Mouse (Mus musculus): ENCODE measurements at regions not wholly inside any gene's neighbourhood (a gene's known extent, or its start where the extent isn't known, plus 50 kb on each side); places are given as distances from the start of the nearest gene placed in this dataset.
"Not testable (repeated sequence)": the region's sequence is repeated elsewhere in the genome, so short reads cannot be mapped to it uniquely, and the experiment has no call there.

DNA sequence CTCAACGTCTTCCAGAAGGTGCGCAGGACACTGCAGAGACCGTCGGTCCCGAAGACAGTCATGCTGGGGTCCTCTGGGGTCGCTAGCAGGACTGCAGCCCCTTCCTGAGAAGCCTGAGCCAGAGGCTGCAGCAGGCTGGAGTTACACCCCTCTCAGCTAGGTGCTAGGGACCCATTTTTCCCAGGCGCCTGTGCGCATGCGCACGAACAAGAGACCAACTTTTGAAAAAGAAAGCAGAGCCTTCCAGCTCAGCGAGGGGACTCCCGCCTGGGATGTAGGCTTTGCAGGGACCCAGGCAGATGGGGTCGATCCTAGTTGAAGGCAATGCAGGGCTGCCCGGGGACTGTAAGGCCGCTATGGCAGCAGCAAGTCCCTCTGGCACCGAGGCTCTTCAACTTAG is 104.7 kb upstream of the Atg7 start:
- H3K27me3 ChIP-seq (replicated peaks; ENCODE audit: control insufficient read depth, insufficient read depth, low read length); H3K4me1 ChIP-seq (replicated peaks; ENCODE audit: control insufficient read depth, insufficient read depth, low read length); H3K27ac ChIP-seq (ENCODE audit: low read depth, low read length); H3K4me3 ChIP-seq (ENCODE audit: low read depth, low read length); H3K9ac ChIP-seq (ENCODE audit: low read depth, low read length); ATAC-seq (replicated peaks; ENCODE audit: low FRiP score); H3K9me3 ChIP-seq (ENCODE audit: control insufficient read depth, low read length); H3K4me2 ChIP-seq; H3K36me3 ChIP-seq (ENCODE audit: control insufficient read depth, insufficient read depth, low read length); DNase-seq (ENCODE audit: low spot score): not testable (repeated sequence)
- WGBS, result 22% methylated on average over 8 of the region's 16 CpGs

GRCm38 (mm10) chr6:114550096-114550669 is 92.7 kb upstream of the Atg7 start:
- 45% methylated on average over 22 of the region's 23 CpGs for WGBS
- H3K4me2 ChIP-seq; H3K4me1 ChIP-seq (replicated peaks; ENCODE audit: control insufficient read depth, insufficient read depth, low read length); H3K36me3 ChIP-seq (ENCODE audit: control insufficient read depth, insufficient read depth, low read length); H3K27me3 ChIP-seq (replicated peaks; ENCODE audit: control insufficient read depth, insufficient read depth, low read length); H3K9me3 ChIP-seq (ENCODE audit: control insufficient read depth, low read length); DNase-seq (ENCODE audit: low spot score); H3K27ac ChIP-seq (ENCODE audit: low read depth, low read length); H3K9ac ChIP-seq (ENCODE audit: low read depth, low read length); H3K4me3 ChIP-seq (ENCODE audit: low read depth, low read length); ATAC-seq (replicated peaks; ENCODE audit: low FRiP score): not testable (repeated sequence)

DNA sequence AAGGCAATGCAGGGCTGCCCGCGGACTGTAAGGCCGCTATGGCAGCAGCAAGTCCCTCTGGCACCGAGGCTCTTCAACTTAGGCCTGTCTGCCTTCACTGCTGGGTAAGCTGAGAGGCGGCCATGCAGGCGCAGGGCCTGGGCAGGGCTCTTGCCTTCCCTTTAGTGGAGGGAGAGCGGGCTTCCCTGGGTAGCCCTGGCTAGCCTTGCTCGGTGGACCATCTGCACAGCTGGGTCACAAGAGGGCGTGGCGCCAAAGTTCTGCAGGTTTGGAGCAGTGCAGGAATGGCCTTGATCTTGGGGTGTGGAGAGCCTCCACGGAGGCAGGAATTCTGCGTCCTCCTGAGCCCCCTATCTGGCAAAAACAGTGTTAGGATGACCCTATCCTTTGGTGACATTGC is 89.8 kb upstream of the Atg7 start:
- H3K4me1 ChIP-seq (replicated peaks; ENCODE audit: control insufficient read depth, insufficient read depth, low read length); H3K9me3 ChIP-seq (ENCODE audit: control insufficient read depth, low read length); H3K27ac ChIP-seq (ENCODE audit: low read depth, low read length); H3K27me3 ChIP-seq (replicated peaks; ENCODE audit: control insufficient read depth, insufficient read depth, low read length); H3K36me3 ChIP-seq (ENCODE audit: control insufficient read depth, insufficient read depth, low read length); ATAC-seq (replicated peaks; ENCODE audit: low FRiP score); H3K9ac ChIP-seq (ENCODE audit: low read depth, low read length); H3K4me2 ChIP-seq; DNase-seq (ENCODE audit: low spot score); H3K4me3 ChIP-seq (ENCODE audit: low read depth, low read length): not testable (repeated sequence)
- WGBS, result no CpG with 5 or more reads among the region's 12 CpGs

GRCm38 (mm10) chr6:114555186-114555585 is 87.7 kb upstream of the Atg7 start:
- H3K4me2 ChIP-seq; H3K9ac ChIP-seq (ENCODE audit: low read depth, low read length); ATAC-seq (replicated peaks; ENCODE audit: low FRiP score); H3K4me3 ChIP-seq (ENCODE audit: low read depth, low read length); H3K36me3 ChIP-seq (ENCODE audit: control insufficient read depth, insufficient read depth, low read length); H3K27me3 ChIP-seq (replicated peaks; ENCODE audit: control insufficient read depth, insufficient read depth, low read length); H3K27ac ChIP-seq (ENCODE audit: low read depth, low read length); H3K9me3 ChIP-seq (ENCODE audit: control insufficient read depth, low read length); H3K4me1 ChIP-seq (replicated peaks; ENCODE audit: control insufficient read depth, insufficient read depth, low read length): not testable (repeated sequence)
- WGBS, result 1% methylated on average over 4 of the region's 15 CpGs
- peak; percentile 29 for DNase-seq (ENCODE audit: low spot score)

DNA sequence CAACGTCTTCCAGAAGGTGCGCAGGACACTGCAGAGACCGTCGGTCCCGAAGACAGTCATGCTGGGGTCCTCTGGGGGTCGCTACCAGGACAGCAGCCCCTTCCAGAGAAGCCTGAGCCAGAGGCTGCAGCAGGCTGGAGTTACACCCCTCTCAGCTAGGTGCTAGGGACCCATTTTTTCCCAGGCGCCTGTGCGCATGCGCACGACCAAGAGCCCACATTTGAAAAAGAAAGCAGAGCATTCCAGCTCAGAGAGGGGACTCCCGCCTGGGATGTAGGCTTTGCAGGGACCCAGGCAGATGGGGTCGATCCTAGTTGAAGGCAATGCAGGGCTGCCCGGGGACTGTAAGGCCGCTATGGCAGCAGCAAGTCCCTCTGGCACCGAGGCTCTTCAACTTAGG is 65.6 kb upstream of the Atg7 start:
- not testable (repeated sequence) for H3K4me3 ChIP-seq (ENCODE audit: low read depth, low read length); ATAC-seq (replicated peaks; ENCODE audit: low FRiP score); H3K27me3 ChIP-seq (replicated peaks; ENCODE audit: control insufficient read depth, insufficient read depth, low read length); H3K36me3 ChIP-seq (ENCODE audit: control insufficient read depth, insufficient read depth, low read length); H3K9me3 ChIP-seq (ENCODE audit: control insufficient read depth, low read length); H3K4me1 ChIP-seq (replicated peaks; ENCODE audit: control insufficient read depth, insufficient read depth, low read length); H3K4me2 ChIP-seq; H3K9ac ChIP-seq (ENCODE audit: low read depth, low read length); H3K27ac ChIP-seq (ENCODE audit: low read depth, low read length)
- 6% methylated on average over 6 of the region's 15 CpGs for WGBS
- DNase-seq (ENCODE audit: low spot score), result peak; percentile 35
